Mouse (Mus musculus) kidney, adult 2 months (tissue): ENCODE data around the gene Pkn3.

Source experiments
- CTCF ChIP-seq: fragments of 200-500 bp; conservative IDR thresholded peaks from 2 replicates; pipeline ENCODE4 v1.5.1; 2011; ENCODE audit warnings: low read depth, mild to moderate bottlenecking, control low read depth, low read length, moderate library complexity, mixed read lengths; ENCODE audit not compliant: insufficient read depth, insufficient read length
- POLR2A ChIP-seq: fragments of 200-500 bp; IDR thresholded peaks from one replicate; pipeline ENCODE4 v1.6.1; 2011; ENCODE audit warnings: low read depth, low read length, control low read depth

- TF ChIP-seq CTCF, result no peak
- TF ChIP-seq POLR2A, result no peak
These were observed 2.8 kb downstream of the Pkn3 start for GRCm38 (mm10) chr2:30080181-30080800.
